Mouse (Mus musculus): ENCODE measurements at regions not wholly inside any gene's neighbourhood (a gene's known extent, or its start where the extent isn't known, plus 50 kb on each side); places are given as distances from the start of the nearest gene placed in this dataset.

- no peak for TF ChIP-seq E2F4 (IDR thresholded peaks at IDR 0.05; ENCODE audit: insufficient replicate concordance, low read depth, low read length)
- TF ChIP-seq CTCF (conservative IDR thresholded peaks at IDR 0.05 in 1 of 2, IDR thresholded peaks at IDR 0.05 in 1 of 2; ENCODE audit: low read depth in 2 of 2, low read length in 2 of 2), result no peak
- no peak for TF ChIP-seq POLR2A (IDR thresholded peaks at IDR 0.05; ENCODE audit: low read depth, low read length)
- TF ChIP-seq MYC (IDR thresholded peaks at IDR 0.05; ENCODE audit: low read depth, low read length), result no peak
- no peak for TF ChIP-seq ELF1 (IDR thresholded peaks at IDR 0.05; ENCODE audit: low read depth, low read length)
- no peak for TF ChIP-seq TBP (conservative IDR thresholded peaks at IDR 0.05; ENCODE audit: low read depth, low read length)
- no peak for TF ChIP-seq GABPA (IDR thresholded peaks at IDR 0.05; ENCODE audit: insufficient replicate concordance, low read depth, low read length)
- TF ChIP-seq MAX (IDR thresholded peaks at IDR 0.05; ENCODE audit: low read length), result no peak
- no peak for TF ChIP-seq ZC3H11A (IDR thresholded peaks at IDR 0.05; ENCODE audit: low read depth, low read length)
- no peak for TF ChIP-seq POLR2AphosphoS2 (IDR thresholded peaks at IDR 0.05; ENCODE audit: low read depth, low read length)
- TF ChIP-seq ETS1 (conservative IDR thresholded peaks at IDR 0.05; ENCODE audit: low read depth, low read length), result no peak
Observed at GRCm38 (mm10) chr16:77180990-77181389, 167.5 kb downstream of the Usp25 start.

Data from CH12.LX (cell line).